Mouse (Mus musculus) megakaryocyte, adult 5-6 weeks (primary cell): Measurements from ENCODE around the gene Fbxl3. TPM values are rescaled to one million over a fixed set of nuclear protein-coding genes. Genes with fewer than 3 reads are reported as not detected.

Experiments
- ATAC-seq: 2 replicates; pipeline ENCODE4 v1.8.0; 2016; ENCODE audit warnings: mild to moderate bottlenecking, inconsistent platforms; ENCODE audit not compliant: poor library complexity, severe bottlenecking
- total RNA-seq, 2 experiments: library from RNA; stranded (forward) in 1 of 2; stranded (reverse) in 1 of 2; fragments of 153-499, 151-499 nt in 1 of 2; fragments of 221-1000, 200-1000 nt in 1 of 2; gene quantifications; 2 replicates each; pipeline versions ENCODE4 v1.2.3 to v1.2.4; 2015 to 2017

Fbxl3 gene
- total RNA-seq (2015): 46.3 and 51.3 TPM in 2 replicates
- 72.7 and 92.4 TPM in 2 replicates for total RNA-seq (2017)

- peak; percentile 84 for ATAC-seq
Measured at GRCm38 (mm10) chr14:103099238-103099933, at the start of gene Fbxl3. Gene Fbxl3, minus strand, starts transcription at chr14:103099566.

GRCm38 (mm10) chr14:103131991-103132390 is 32.6 kb upstream of the Fbxl3 start:
- peak; percentile 92 for ATAC-seq

GRCm38 (mm10) chr14:103125756-103126155 is 26.4 kb upstream of the Fbxl3 start:
- ATAC-seq: no peak

- ATAC-seq: peak; percentile 88
Measured at GRCm38 (mm10) chr14:103114994-103115670, 15.8 kb upstream of the Fbxl3 start.

GRCm38 (mm10) chr14:103112606-103113363 is 13.4 kb upstream of the Fbxl3 start:
- no peak for ATAC-seq

- no peak for ATAC-seq
Measured at GRCm38 (mm10) chr14:103109971-103110370, 10.6 kb upstream of the Fbxl3 start.

GRCm38 (mm10) chr14:103106301-103106700 is 6.9 kb upstream of the Fbxl3 start:
- no peak for ATAC-seq

- no peak for ATAC-seq
Measured at GRCm38 (mm10) chr14:103102731-103103335, 3.5 kb upstream of the Fbxl3 start.

- no peak for ATAC-seq
Measured at GRCm38 (mm10) chr14:103102246-103102645, 2.9 kb upstream of the Fbxl3 start.

- no peak for ATAC-seq
Measured at GRCm38 (mm10) chr14:103101171-103101570, 1.8 kb upstream of the Fbxl3 start.

- no peak for ATAC-seq
Measured at GRCm38 (mm10) chr14:103100296-103100695, 930 bp upstream of the Fbxl3 start.

- ATAC-seq: peak; percentile 71
Measured at GRCm38 (mm10) chr14:103098587-103099235, 655 bp downstream of the Fbxl3 start.

- ATAC-seq: no peak
Measured at GRCm38 (mm10) chr14:103098213-103098586, 1.2 kb downstream of the Fbxl3 start.

GRCm38 (mm10) chr14:103096621-103097020 is 2.7 kb downstream of the Fbxl3 start:
- ATAC-seq: no peak

- no peak for ATAC-seq
Measured at GRCm38 (mm10) chr14:103095826-103096225, 3.5 kb downstream of the Fbxl3 start.

- ATAC-seq: no peak
Measured at GRCm38 (mm10) chr14:103095036-103095435, 4.3 kb downstream of the Fbxl3 start.

GRCm38 (mm10) chr14:103093670-103094069 is 5.7 kb downstream of the Fbxl3 start:
- no peak for ATAC-seq

GRCm38 (mm10) chr14:103093236-103093635 is 6.1 kb downstream of the Fbxl3 start:
- no peak for ATAC-seq

GRCm38 (mm10) chr14:103088624-103089023 is 10.7 kb downstream of the Fbxl3 start:
- peak; percentile 77 for ATAC-seq

GRCm38 (mm10) chr14:103087846-103088245 is 11.5 kb downstream of the Fbxl3 start:
- no peak for ATAC-seq
